Mouse (Mus musculus) CH12.LX (cell line): ENCODE measurements around the gene Eif2b4. TPM values are rescaled to one million over a fixed set of nuclear protein-coding genes. Genes with fewer than 3 reads are reported as not detected.
A peak's percentile ranks its signal among the peaks of the same experiment; 100 is the strongest.

ENCODE experiments used
- DNase-seq: peaks from one replicate; pipeline ENCODE4 v3.0.0-alpha.2; 2013; ENCODE audit errors: extremely low read depth
- H3K27ac ChIP-seq: 2 replicates; pipeline ENCODE4 v1.5.1; 2012; ENCODE audit warnings: low read depth, mild to moderate bottlenecking, control low read depth, moderate library complexity; ENCODE audit not compliant: insufficient read depth
- H3K27me3 ChIP-seq: replicated peaks from 2 replicates; pipeline ENCODE3; 2012; ENCODE audit warnings: inconsistent platforms
- H3K36me3 ChIP-seq, 2 experiments: replicated peaks in 1 of 2; 2 replicates each; pipeline versions ENCODE3 to v1.6.1; 2012; ENCODE audit warnings: inconsistent platforms in 1 of 2, low read length in 1 of 2, mild to moderate bottlenecking in 1 of 2, mixed read lengths in 1 of 2, moderate library complexity in 1 of 2; ENCODE audit not compliant: control insufficient read depth in 1 of 2, insufficient read depth in 1 of 2
- H3K4me1 ChIP-seq, 2 experiments: 2 replicates each; pipeline ENCODE4 v1.6.1; 2012; ENCODE audit warnings: inconsistent platforms in 1 of 2, moderate library complexity in 1 of 2; ENCODE audit not compliant: insufficient read depth in 2 of 2, control insufficient read depth in 1 of 2
- H3K4me2 ChIP-seq: 2 replicates; pipeline ENCODE4 v1.6.1; 2012; ENCODE audit warnings: low read depth, mild to moderate bottlenecking, control low read depth; ENCODE audit not compliant: poor library complexity, insufficient read depth, severe bottlenecking
- H3K4me3 ChIP-seq, 3 experiments: fragments of 150-350 bp in 1 of 3; sonication (generic) in 1 of 3; replicated peaks in 1 of 3; 2 replicates each; pipeline versions ENCODE3 to v1.5.1; 2011 to 2012; ENCODE audit warnings: low read depth in 2 of 3, low read length in 2 of 3, mild to moderate bottlenecking in 2 of 3, moderate library complexity in 2 of 3, control low read depth in 1 of 3, improper control_type of control experiment in 1 of 3, inconsistent platforms in 1 of 3, mixed read lengths in 1 of 3; ENCODE audit not compliant: poor library complexity in 1 of 3
- H3K79me2 ChIP-seq: replicated peaks from 2 replicates; pipeline ENCODE4 v1.6.1; 2012; ENCODE audit warnings: mild to moderate bottlenecking, moderate library complexity; ENCODE audit not compliant: control insufficient read depth, poor library complexity, insufficient read depth, severe bottlenecking; ENCODE audit errors: extremely low read depth
- H3K9ac ChIP-seq: 2 replicates; pipeline ENCODE4 v1.6.1; 2012; ENCODE audit warnings: low read depth, mild to moderate bottlenecking, control low read depth, moderate library complexity; ENCODE audit not compliant: insufficient read depth
- H3K9me3 ChIP-seq: replicated peaks from 2 replicates; pipeline ENCODE3; 2012; ENCODE audit warnings: low read length, inconsistent platforms, mixed read lengths
- CTCF ChIP-seq, 2 experiments: IDR thresholded peaks in 1 of 2; conservative IDR thresholded peaks in 1 of 2; 2 replicates each; pipeline ENCODE4 v1.5.1; 2011 to 2012; ENCODE audit warnings: low read depth in 2 of 2, low read length in 2 of 2, improper control_type of control experiment in 1 of 2, inconsistent platforms in 1 of 2, mild to moderate bottlenecking in 1 of 2, moderate library complexity in 1 of 2
- ELF1 ChIP-seq: IDR thresholded peaks from 2 replicates; pipeline ENCODE4 v1.6.1; 2014; ENCODE audit warnings: low read depth, mild to moderate bottlenecking, inconsistent platforms, low read length, improper control_type of control experiment
- JUND ChIP-seq: conservative IDR thresholded peaks from 2 replicates; pipeline ENCODE4 v1.6.1; 2011; ENCODE audit warnings: low read depth, low read length, improper control_type of control experiment
- MAFK ChIP-seq: IDR thresholded peaks from 2 replicates; pipeline ENCODE4 v1.6.1; 2011; ENCODE audit warnings: low read length, improper control_type of control experiment; ENCODE audit not compliant: insufficient replicate concordance
- MAX ChIP-seq: IDR thresholded peaks from 2 replicates; pipeline ENCODE4 v1.6.1; 2011; ENCODE audit warnings: low read length, improper control_type of control experiment
- MAZ ChIP-seq: IDR thresholded peaks from 2 replicates; pipeline ENCODE4 v1.6.1; 2012; ENCODE audit warnings: low read depth, mild to moderate bottlenecking, inconsistent platforms, low read length, improper control_type of control experiment, moderate library complexity
- MXI1 ChIP-seq: IDR thresholded peaks from 2 replicates; pipeline ENCODE4 v1.6.1; 2011; ENCODE audit warnings: mild to moderate bottlenecking, low read depth, low read length, improper control_type of control experiment
- NELFE ChIP-seq: IDR thresholded peaks from 2 replicates; pipeline ENCODE4 v1.6.1; 2011; ENCODE audit warnings: low read depth, low read length, improper control_type of control experiment
- NRF1 ChIP-seq: IDR thresholded peaks from 2 replicates; pipeline ENCODE4 v1.6.1; 2014; ENCODE audit warnings: low read depth, mild to moderate bottlenecking, inconsistent platforms, low read length, improper control_type of control experiment, moderate library complexity
- PAX5 ChIP-seq: IDR thresholded peaks from 2 replicates; pipeline ENCODE4 v1.6.1; 2012; ENCODE audit warnings: low read length, inconsistent platforms, mixed read lengths
- POLR2A ChIP-seq: IDR thresholded peaks from 2 replicates; pipeline ENCODE4 v1.6.1; 2011; ENCODE audit warnings: low read depth, mild to moderate bottlenecking, improper control_type of control experiment, low read length
- POLR2AphosphoS2 ChIP-seq: IDR thresholded peaks from 2 replicates; pipeline ENCODE4 v1.6.1; 2011; ENCODE audit warnings: low read depth, low read length, improper control_type of control experiment
- RAD21 ChIP-seq: IDR thresholded peaks from 2 replicates; pipeline ENCODE4 v1.6.1; 2011; ENCODE audit warnings: low read depth, mild to moderate bottlenecking, low read length, improper control_type of control experiment, moderate library complexity
- SIN3A ChIP-seq: IDR thresholded peaks from 2 replicates; pipeline ENCODE4 v1.6.1; 2012; ENCODE audit warnings: low read length, improper control_type of control experiment, inconsistent platforms
- SMC3 ChIP-seq: IDR thresholded peaks from 2 replicates; pipeline ENCODE4 v1.6.1; 2011; ENCODE audit warnings: low read depth, low read length, improper control_type of control experiment
- TBP ChIP-seq: conservative IDR thresholded peaks from 2 replicates; pipeline ENCODE4 v1.6.1; 2011; ENCODE audit warnings: low read depth, low read length, improper control_type of control experiment
- TCF12 ChIP-seq: IDR thresholded peaks from 2 replicates; pipeline ENCODE4 v1.6.1; 2014; ENCODE audit warnings: low read depth, mild to moderate bottlenecking, inconsistent platforms, low read length, improper control_type of control experiment
- UBTF ChIP-seq: IDR thresholded peaks from 2 replicates; pipeline ENCODE4 v1.6.1; 2012; ENCODE audit warnings: low read depth, mild to moderate bottlenecking, inconsistent platforms, low read length, improper control_type of control experiment, moderate library complexity
- ZC3H11A ChIP-seq: IDR thresholded peaks from 2 replicates; pipeline ENCODE4 v1.6.1; 2012; ENCODE audit warnings: low read depth, mild to moderate bottlenecking, inconsistent platforms, low read length, improper control_type of control experiment
- dilution Hi-C: fragments of 300-500 bp; cut with MboI; formaldehyde crosslinking; loops from 2 replicates; pipeline ENCODE4 v1.14.3; 2020; ENCODE audit warnings: low sequenced_read_pairs; ENCODE audit not compliant: extremely low pct_unique_long_range_greater_than_20kb, extremely low pct_ligation_motif_present
- in situ Hi-C: fragments of 300-500 bp; cut with MboI; formaldehyde crosslinking; loops from 3 replicates; pipeline ENCODE4 v1.14.3; 2019; ENCODE audit warnings: low sequenced_read_pairs, low pct_ligation_motif_present, low pct_unique_long_range_greater_than_20kb, mixed read lengths
- polyA plus RNA-seq: library from polyadenylated mRNA; unstranded; fragments of >175 nt; gene quantifications from 2 replicates; pipeline ENCODE4 v1.2.1, GENCODE M21; 2012; ENCODE audit warnings: low read depth; ENCODE audit not compliant: insufficient read length
- total RNA-seq, 2 experiments: library from RNA; depleted of rRNA; stranded (reverse); fragments of 300-350 nt in 1 of 2; fragments of >200 nt in 1 of 2; gene quantifications; 2 replicates each; pipeline ENCODE4 v1.2.3; 2012 to 2014

Gene Eif2b4
- total and polyA plus RNA-seq, 3 experiments, result 26.8 to 99.5 (median 56.8) TPM

- no peaks in the 10 kb centered on the region for H3K9me3 ChIP-seq
- peak within 1 kb of the TSS; percentile 93 for H3K9ac ChIP-seq
- peaks cover 21 to 26% of the 10 kb centered on the region in 2 experiments for H3K36me3 ChIP-seq
- peaks cover 4% of the 10 kb centered on the region for H3K27me3 ChIP-seq
- TF ChIP-seq UBTF (0 out of 2 replicates have a peak, but pooled peaks have one; percentile 67), MAZ (peak; percentile 21; the same call in 1 of the 2 replicates), ZC3H11A (no peak), NRF1 (peak; percentile 41; the same call in 1 of the 2 replicates), ELF1 (peak; percentile 82), SIN3A (peak; percentile 42; the same call in 1 of the 2 replicates), CTCF (conservative IDR thresholded peaks at IDR 0.05 in 1 of 2, IDR thresholded peaks at IDR 0.05 in 1 of 2; ENCODE audit: low read depth in 2 of 2, low read length in 2 of 2) (no peak), TCF12 (peak; percentile 66), SMC3 (no peak), MXI1 (peak; percentile 37), PAX5 (no peak), MAX (no peak), NELFE (peak; percentile 80), RAD21 (no peak), POLR2A (peak; percentile 96), TBP (peak; percentile 75; the same call in 1 of the 2 replicates), POLR2AphosphoS2 (no peak; the same call in 1 of the 2 replicates)
- DNase-seq, result peak; percentile 95
- H3K4me2 ChIP-seq, result peak within 1 kb of the TSS; percentile 52
- H3K79me2 ChIP-seq, result peaks cover 19% of the 10 kb centered on the region
- in situ Hi-C loops (no loop called here), dilution Hi-C loops (no loop called here)
- peak within 1 kb of the TSS; percentile 66 to 87 (median 85) for H3K4me3 ChIP-seq
- peak within 1 kb of the TSS; percentile 72 for H3K27ac ChIP-seq
- peaks cover 0 to 10% of the 10 kb centered on the region in 2 experiments; a peak in 2 of 4 replicates for H3K4me1 ChIP-seq
Measured at GRCm38 (mm10) chr5:31240637-31241521, 47.6 kb upstream of the Eif2b4 start, which contains the start of the genes Nrbp1 and Gm9970. Gene Nrbp1, plus strand, starts transcription at chr5:31240864. Gene Gm9970, minus strand, starts transcription at chr5:31241232.

- in situ Hi-C loops (no loop called here), dilution Hi-C loops (no loop called here)
- Histone ChIP-seq H3K9me3 (no peaks in the 10 kb centered on the region), H3K4me3 (no peak overlapping the region), H3K27ac (no peak overlapping the region), H3K79me2 (no peaks in the 10 kb centered on the region), H3K36me3 (no peaks in the 10 kb centered on the region), H3K4me2 (no peak overlapping the region), H3K27me3 (no peaks in the 10 kb centered on the region), H3K9ac (no peak overlapping the region), H3K4me1 (no peaks in the 10 kb centered on the region)
- DNase-seq, result no peak
- TF ChIP-seq MAFK, result no peak
- no peak for TF ChIP-seq PAX5
- no peak for TF ChIP-seq JUND
Measured at GRCm38 (mm10) chr5:31226641-31227040, 33.4 kb upstream of the Eif2b4 start.
